Mouse (Mus musculus) olfactory bulb, adult 2 months (tissue): ENCODE results near the gene Cnot6. TPM values are rescaled to one million over a fixed set of nuclear protein-coding genes. Genes with fewer than 3 reads are reported as not detected.
A peak's percentile ranks its signal among the peaks of the same experiment; 100 is the strongest.

Source experiments
- H3K27ac ChIP-seq: fragments of 200-500 bp; 2 replicates; pipeline ENCODE4 v1.5.1; 2012; ENCODE audit warnings: low read depth, low read length; ENCODE audit not compliant: insufficient read depth
- H3K4me1 ChIP-seq: fragments of 200-500 bp; 2 replicates; pipeline ENCODE4 v1.6.1; 2012; ENCODE audit warnings: low read length; ENCODE audit not compliant: control insufficient read depth, insufficient read depth
- H3K4me3 ChIP-seq: fragments of 200-500 bp; 2 replicates; pipeline ENCODE4 v1.5.1; 2012; ENCODE audit warnings: mild to moderate bottlenecking, low read depth, low read length, moderate library complexity; ENCODE audit not compliant: insufficient read depth
- CTCF ChIP-seq: fragments of 200-500 bp; IDR thresholded peaks from 2 replicates; pipeline ENCODE4 v1.5.1; 2012; ENCODE audit warnings: low read depth, mild to moderate bottlenecking, low read length, moderate library complexity; ENCODE audit not compliant: insufficient read depth
- POLR2A ChIP-seq: fragments of 200-500 bp; IDR thresholded peaks from 2 replicates; pipeline ENCODE4 v1.6.1; 2012; ENCODE audit warnings: mild to moderate bottlenecking, low read depth, low read length, moderate library complexity; ENCODE audit not compliant: insufficient read depth
- WGBS: fragments of 180-500 bp; shearing (Covaris S2); methylation state at CpG from one replicate; pipeline ENCODE4 v1.1.7; 2018; 5-methylcytosine and 5-hydroxymethylcytosine counted together
- polyA plus RNA-seq: library from polyadenylated mRNA; stranded (reverse); fragments of >200 nt; gene quantifications from 2 replicates; pipeline ENCODE4 v1.2.4, GENCODE M21; 2012; ENCODE audit warnings: low replicate concordance; ENCODE audit not compliant: missing spikeins, insufficient read depth, insufficient read length

The Cnot6 gene
- polyA plus RNA-seq, result 133 and 186 TPM in 2 replicates

DNA sequence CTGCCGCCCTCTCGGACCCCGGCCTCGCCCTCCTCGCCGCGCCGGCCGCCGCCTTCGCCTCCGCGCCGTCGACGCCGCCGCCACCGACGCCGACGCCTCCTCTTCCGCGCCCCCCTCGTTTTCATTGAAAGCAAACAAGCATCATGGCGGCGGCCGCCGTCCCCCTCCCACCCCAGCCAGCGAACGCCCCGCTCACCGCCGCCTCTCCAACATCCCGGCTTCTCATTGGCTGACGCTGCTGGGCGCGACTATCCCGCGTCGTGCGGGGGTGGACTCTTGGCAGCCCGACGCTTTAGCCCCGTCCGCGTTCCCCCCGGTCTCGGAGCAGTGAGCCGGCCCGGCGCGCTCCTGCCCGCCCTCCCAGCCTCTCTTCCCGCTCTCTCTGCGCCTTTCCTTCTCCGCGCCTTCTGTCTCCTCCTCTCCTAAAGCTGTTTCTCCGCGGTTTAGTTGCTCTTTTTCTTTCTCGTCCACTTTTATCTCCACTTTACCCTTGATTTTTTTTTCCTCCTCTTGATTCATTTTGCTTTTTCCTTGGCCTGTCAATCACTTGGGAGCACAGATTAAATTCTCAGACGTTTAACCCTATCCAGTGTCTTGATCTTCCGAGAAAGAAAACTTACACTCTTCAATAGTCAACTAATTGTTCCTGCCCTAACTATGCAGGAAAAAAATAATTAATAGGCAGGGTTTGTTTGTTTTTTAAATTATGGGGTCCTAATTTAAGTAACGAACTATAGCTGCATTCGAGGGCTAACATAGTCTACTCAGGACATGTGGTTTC lies at the start of gene Cnot6:
TSS of gene Cnot6 (minus strand) at position 169 of the 781 bp plus-strand sequence.
- no peaks in the 10 kb centered on the region for H3K4me1 ChIP-seq
- H3K27ac ChIP-seq, result peak within 1 kb of the TSS; percentile 71
- WGBS, result under 1% methylated on average over 65 of the region's 65 CpGs
- peak; percentile 56 for TF ChIP-seq POLR2A
- TF ChIP-seq CTCF, result no peak
- H3K4me3 ChIP-seq, result peak within 1 kb of the TSS; percentile 87

DNA sequence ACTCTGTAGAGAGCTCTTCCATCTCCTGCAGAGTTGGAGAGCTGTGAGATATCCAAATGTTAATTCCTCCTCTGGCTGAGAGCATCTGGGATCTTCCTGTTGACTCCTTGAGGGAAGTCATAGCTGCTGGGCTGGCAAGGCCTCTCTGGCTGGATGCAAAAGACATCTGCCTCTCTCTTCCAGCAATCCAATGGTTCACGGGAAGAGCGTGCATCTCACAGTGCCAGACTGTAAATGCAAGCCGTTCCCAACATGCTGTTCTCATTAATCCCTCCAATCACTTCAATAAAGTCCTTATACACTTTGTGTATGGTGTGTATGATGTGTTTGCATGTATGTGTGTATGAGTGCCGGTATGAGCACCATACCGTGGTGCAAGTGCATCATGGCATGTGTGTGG lies 48.6 kb upstream of the Cnot6 start:
- peaks cover 10% of the 10 kb centered on the region; the same call in 1 of the 2 replicates for H3K4me1 ChIP-seq
- 90% methylated on average over 5 of the region's 5 CpGs for WGBS
- no peak overlapping the region for H3K27ac ChIP-seq
- no peak for TF ChIP-seq POLR2A
- no peak overlapping the region for H3K4me3 ChIP-seq

DNA sequence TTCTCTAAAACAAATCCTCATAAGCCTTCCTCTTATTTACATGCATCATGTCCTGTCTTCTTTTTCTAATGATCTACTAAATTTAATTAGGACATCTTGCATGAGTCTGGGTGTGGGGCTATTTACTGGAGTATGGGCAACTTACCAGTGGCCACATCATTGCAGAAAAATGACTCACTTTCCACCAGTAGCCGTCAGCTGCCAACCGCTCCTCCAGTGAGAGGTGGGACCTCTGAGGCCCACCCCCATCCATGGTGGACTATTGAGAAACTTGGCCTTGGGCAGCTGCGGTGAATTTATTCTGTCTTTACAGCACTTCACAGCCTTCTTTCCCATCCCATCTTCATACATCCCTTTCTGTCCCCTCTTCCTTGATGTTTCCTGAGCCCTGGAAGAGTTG lies 45.6 kb upstream of the Cnot6 start:
- Histone ChIP-seq H3K27ac (no peak overlapping the region), H3K4me1 (no peaks in the 10 kb centered on the region), H3K4me3 (no peak overlapping the region)
- 88% methylated on average over 3 of the region's 3 CpGs for WGBS
- TF ChIP-seq CTCF (no peak), POLR2A (no peak)

DNA sequence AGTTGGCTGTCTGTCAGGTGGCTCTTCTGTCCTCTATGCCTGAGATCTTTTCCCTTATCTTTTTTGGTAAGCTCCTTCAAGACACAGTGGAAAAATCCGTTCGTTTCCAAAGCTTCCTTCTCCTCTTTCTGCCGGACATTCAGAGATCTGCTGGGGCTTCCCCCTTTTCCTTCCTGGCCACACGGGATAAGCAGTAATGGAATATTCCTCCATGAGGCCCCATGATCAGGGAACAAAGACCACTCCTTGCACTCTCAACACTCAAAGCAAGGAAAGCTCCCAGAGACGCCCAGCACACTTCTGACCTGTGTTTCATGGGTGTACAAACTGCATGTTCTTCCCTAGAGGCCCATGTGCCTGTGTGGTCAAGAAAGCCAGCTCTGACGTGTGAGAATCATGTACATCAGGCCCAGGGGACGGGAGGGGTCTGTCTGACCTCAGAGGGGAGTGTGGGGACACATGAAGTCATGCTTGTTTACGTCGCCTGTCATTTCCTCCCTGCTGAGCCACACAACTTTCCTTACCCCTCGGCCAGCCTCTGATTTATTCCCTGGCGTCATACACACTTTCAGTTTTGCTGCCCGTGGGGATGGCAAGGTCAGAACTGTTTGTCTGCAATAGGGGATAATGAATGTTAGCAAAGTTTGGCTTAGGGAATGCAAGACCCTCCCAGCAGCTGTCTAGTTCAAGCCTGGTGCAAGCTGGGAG lies 42.6 kb upstream of the Cnot6 start:
- TF ChIP-seq CTCF (no peak), POLR2A (no peak)
- H3K4me1 ChIP-seq, result no peaks in the 10 kb centered on the region
- WGBS, result 72% methylated on average over 12 of the region's 12 CpGs
- no peak overlapping the region for H3K27ac ChIP-seq
- H3K4me3 ChIP-seq, result no peak overlapping the region

- no peak for TF ChIP-seq POLR2A
- no peak for TF ChIP-seq CTCF
- H3K27ac ChIP-seq, result no peak overlapping the region
- no peaks in the 10 kb centered on the region for H3K4me1 ChIP-seq
- no peak overlapping the region for H3K4me3 ChIP-seq
- WGBS, result 97% methylated on average over 1 of the region's 1 CpGs
Observed at GRCm38 (mm10) chr11:49746756-49747155, 34.2 kb upstream of the Cnot6 start.

- Histone ChIP-seq H3K27ac (no peak overlapping the region), H3K4me3 (no peak overlapping the region), H3K4me1 (no peaks in the 10 kb centered on the region)
- TF ChIP-seq POLR2A (no peak), CTCF (no peak)
- 35% methylated on average over 3 of the region's 3 CpGs for WGBS
Observed at GRCm38 (mm10) chr11:49745839-49746238, 33.3 kb upstream of the Cnot6 start.

GRCm38 (mm10) chr11:49744981-49745380 lies 32.5 kb upstream of the Cnot6 start:
- TF ChIP-seq POLR2A (no peak), CTCF (no peak)
- H3K4me1 ChIP-seq, result no peaks in the 10 kb centered on the region
- no peak overlapping the region for H3K27ac ChIP-seq
- no peak overlapping the region for H3K4me3 ChIP-seq

GRCm38 (mm10) chr11:49743634-49744033 lies 31.1 kb upstream of the Cnot6 start:
- Histone ChIP-seq H3K27ac (no peak overlapping the region), H3K4me1 (no peaks in the 10 kb centered on the region), H3K4me3 (no peak overlapping the region)
- TF ChIP-seq CTCF, result no peak
- TF ChIP-seq POLR2A, result no peak
- 95% methylated on average over 7 of the region's 7 CpGs for WGBS

- no peak for TF ChIP-seq CTCF
- TF ChIP-seq POLR2A, result no peak
- no peak overlapping the region for H3K27ac ChIP-seq
- H3K4me1 ChIP-seq, result no peaks in the 10 kb centered on the region
- no peak overlapping the region for H3K4me3 ChIP-seq
- WGBS, result 55% methylated on average over 8 of the region's 8 CpGs
Observed at GRCm38 (mm10) chr11:49742248-49742647, 29.7 kb upstream of the Cnot6 start.
